Mouse (Mus musculus): ENCODE measurements around the gene Fam57b. TPM values are rescaled to one million over a fixed set of nuclear protein-coding genes. Genes with fewer than 3 reads are reported as not detected.

Gene Fam57b
- polyA plus RNA-seq, 1 experiment = 2.9 TPM

- DNase-seq = no peak
- Histone ChIP-seq H3K4me3 (ENCODE audit: control insufficient read depth, insufficient read depth, low read length) (no peak within 1 kb of the TSS), H3K27me3 (ENCODE audit: control insufficient read depth, insufficient read depth, low read length) (no peaks in the 10 kb centered on the region), H3K36me3 (ENCODE audit: control insufficient read depth, insufficient read depth, low read length) (peaks cover 8% of the 10 kb centered on the region; the same call in 1 of the 2 replicates), H3K27ac (ENCODE audit: control insufficient read depth, insufficient read depth, low read length) (no peak within 1 kb of the TSS), H3K4me1 (replicated peaks; ENCODE audit: control insufficient read depth, insufficient read depth, low read length) (no peaks in the 10 kb centered on the region)
- WGBS = 98% methylated on average over 16 of the region's 16 CpGs
- TF ChIP-seq CTCF (IDR thresholded peaks at IDR 0.05; ENCODE audit: borderline replicate concordance, control insufficient read depth, extremely low read depth, insufficient read depth, low read length, poor library complexity) (no peak), POLR2A (IDR thresholded peaks at IDR 0.05; ENCODE audit: control insufficient read depth, extremely low read depth, insufficient read depth, low read length, poor library complexity) (no peak)
Observed at GRCm38 (mm10) chr7:126766201-126766600, 31.3 kb upstream of the Fam57b start, which contains the start of gene Gdpd3. Gene Gdpd3, plus strand, starts transcription at chr7:126766334.

- H3K4me1 ChIP-seq (replicated peaks; ENCODE audit: control insufficient read depth, insufficient read depth, low read length) = no peaks in the 10 kb centered on the region
- WGBS = 97% methylated on average over 8 of the region's 8 CpGs
- H3K27me3 ChIP-seq (ENCODE audit: control insufficient read depth, insufficient read depth, low read length) = no peaks in the 10 kb centered on the region
Observed at GRCm38 (mm10) chr7:126767001-126767400, 30.5 kb upstream of the Fam57b start.

GRCm38 (mm10) chr7:126770784-126771183, 26.7 kb upstream of the Fam57b start:
- H3K4me1 ChIP-seq (replicated peaks; ENCODE audit: control insufficient read depth, insufficient read depth, low read length) = peaks cover 12% of the 10 kb centered on the region
- H3K27me3 ChIP-seq (ENCODE audit: control insufficient read depth, insufficient read depth, low read length) = no peaks in the 10 kb centered on the region
- 84% methylated on average over 12 of the region's 12 CpGs for WGBS
- H3K27ac ChIP-seq (ENCODE audit: control insufficient read depth, insufficient read depth, low read length) = no peak overlapping the region
- DNase-seq = no peak
- peaks cover 8% of the 10 kb centered on the region; the same call in 1 of the 2 replicates for H3K36me3 ChIP-seq (ENCODE audit: control insufficient read depth, insufficient read depth, low read length)
- no peak overlapping the region for H3K4me3 ChIP-seq (ENCODE audit: control insufficient read depth, insufficient read depth, low read length)
- TF ChIP-seq CTCF (IDR thresholded peaks at IDR 0.05; ENCODE audit: borderline replicate concordance, control insufficient read depth, extremely low read depth, insufficient read depth, low read length, poor library complexity) (no peak), POLR2A (IDR thresholded peaks at IDR 0.05; ENCODE audit: control insufficient read depth, extremely low read depth, insufficient read depth, low read length, poor library complexity) (no peak)

More at GRCm38 (mm10) chr7:126767001-126767400, 30.5 kb upstream of the Fam57b start:
- no peak for DNase-seq
- Histone ChIP-seq H3K36me3 (ENCODE audit: control insufficient read depth, insufficient read depth, low read length) (peaks cover 8% of the 10 kb centered on the region; the same call in 1 of the 2 replicates), H3K4me3 (ENCODE audit: control insufficient read depth, insufficient read depth, low read length) (no peak overlapping the region), H3K27ac (ENCODE audit: control insufficient read depth, insufficient read depth, low read length) (no peak overlapping the region)
- no peak for TF ChIP-seq POLR2A (IDR thresholded peaks at IDR 0.05; ENCODE audit: control insufficient read depth, extremely low read depth, insufficient read depth, low read length, poor library complexity)
- TF ChIP-seq CTCF (IDR thresholded peaks at IDR 0.05; ENCODE audit: borderline replicate concordance, control insufficient read depth, extremely low read depth, insufficient read depth, low read length, poor library complexity) = no peak

- no peak overlapping the region for H3K27ac ChIP-seq (ENCODE audit: control insufficient read depth, insufficient read depth, low read length)
- no peak overlapping the region for H3K4me3 ChIP-seq (ENCODE audit: control insufficient read depth, insufficient read depth, low read length)
- DNase-seq = no peak
- 93% methylated on average over 2 of the region's 2 CpGs for WGBS
- H3K36me3 ChIP-seq (ENCODE audit: control insufficient read depth, insufficient read depth, low read length) = peaks cover 1% of the 10 kb centered on the region; the same call in 1 of the 2 replicates
- no peaks in the 10 kb centered on the region for H3K27me3 ChIP-seq (ENCODE audit: control insufficient read depth, insufficient read depth, low read length)
- peaks cover 27% of the 10 kb centered on the region for H3K4me1 ChIP-seq (replicated peaks; ENCODE audit: control insufficient read depth, insufficient read depth, low read length)
- TF ChIP-seq POLR2A (IDR thresholded peaks at IDR 0.05; ENCODE audit: control insufficient read depth, extremely low read depth, insufficient read depth, low read length, poor library complexity) (no peak), CTCF (IDR thresholded peaks at IDR 0.05; ENCODE audit: borderline replicate concordance, control insufficient read depth, extremely low read depth, insufficient read depth, low read length, poor library complexity) (no peak)
Observed at GRCm38 (mm10) chr7:126773351-126773750, 24.1 kb upstream of the Fam57b start.

- no peak for TF ChIP-seq POLR2A (IDR thresholded peaks at IDR 0.05; ENCODE audit: control insufficient read depth, extremely low read depth, insufficient read depth, low read length, poor library complexity)
- no peak for TF ChIP-seq CTCF (IDR thresholded peaks at IDR 0.05; ENCODE audit: borderline replicate concordance, control insufficient read depth, extremely low read depth, insufficient read depth, low read length, poor library complexity)
Observed at GRCm38 (mm10) chr7:126774463-126774862, 23.0 kb upstream of the Fam57b start.

GRCm38 (mm10) chr7:126775185-126775977, 22.1 kb upstream of the Fam57b start:
- peak; percentile 34; the same call in 1 of the 2 replicates for TF ChIP-seq CTCF (IDR thresholded peaks at IDR 0.05; ENCODE audit: borderline replicate concordance, control insufficient read depth, extremely low read depth, insufficient read depth, low read length, poor library complexity)
- TF ChIP-seq POLR2A (IDR thresholded peaks at IDR 0.05; ENCODE audit: control insufficient read depth, extremely low read depth, insufficient read depth, low read length, poor library complexity) = no peak
- Histone ChIP-seq H3K36me3 (ENCODE audit: control insufficient read depth, insufficient read depth, low read length) (no peaks in the 10 kb centered on the region), H3K4me3 (ENCODE audit: control insufficient read depth, insufficient read depth, low read length) (no peak overlapping the region), H3K4me1 (replicated peaks; ENCODE audit: control insufficient read depth, insufficient read depth, low read length) (peaks cover 40% of the 10 kb centered on the region), H3K27me3 (ENCODE audit: control insufficient read depth, insufficient read depth, low read length) (no peaks in the 10 kb centered on the region), H3K27ac (ENCODE audit: control insufficient read depth, insufficient read depth, low read length) (peak overlapping the region; percentile 38; the same call in 1 of the 2 replicates)
- 69% methylated on average over 10 of the region's 10 CpGs for whole genome bisulfite sequencing
- DNase-seq = no peak

More at GRCm38 (mm10) chr7:126774463-126774862, 23.0 kb upstream of the Fam57b start:
- H3K27ac ChIP-seq (ENCODE audit: control insufficient read depth, insufficient read depth, low read length) = no peak overlapping the region
- whole genome bisulfite sequencing = 39% methylated on average over 2 of the region's 2 CpGs
- H3K27me3 ChIP-seq (ENCODE audit: control insufficient read depth, insufficient read depth, low read length) = no peaks in the 10 kb centered on the region
- H3K36me3 ChIP-seq (ENCODE audit: control insufficient read depth, insufficient read depth, low read length) = no peaks in the 10 kb centered on the region
- H3K4me3 ChIP-seq (ENCODE audit: control insufficient read depth, insufficient read depth, low read length) = no peak overlapping the region
- H3K4me1 ChIP-seq (replicated peaks; ENCODE audit: control insufficient read depth, insufficient read depth, low read length) = peaks cover 33% of the 10 kb centered on the region
- no peak for DNase-seq

Data from thymus, adult 2 months (tissue).